Mouse (Mus musculus): ENCODE results near the gene Arhgef26.

Gene Arhgef26

DNA sequence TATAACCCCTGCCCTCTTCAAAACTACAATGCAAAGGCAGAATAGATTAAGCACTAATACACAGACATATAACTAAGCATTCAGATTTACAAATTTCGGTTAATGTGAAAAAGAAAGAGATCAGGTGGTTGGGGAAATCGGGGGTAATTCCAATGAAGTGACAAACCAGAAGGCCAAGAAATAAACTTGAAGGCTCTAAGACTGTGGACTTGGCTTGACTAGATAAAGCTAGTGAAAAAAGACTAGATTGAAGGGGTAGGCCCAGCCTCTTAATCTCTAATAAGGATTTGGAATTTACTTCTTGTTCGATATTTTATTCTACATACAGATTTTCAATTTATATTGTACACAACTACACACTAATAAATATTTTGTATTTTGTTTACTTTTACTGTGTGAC is at the start of gene Arhgef26:
Gene Arhgef26, plus strand, starts transcription at position 301 of the 400 bp plus-strand sequence.
- no peak for DNase-seq (ENCODE audit: low spot score in 2 of 2)

- no peak for DNase-seq (ENCODE audit: low spot score in 2 of 2)
Observed at GRCm38 (mm10) chr3:62310493-62310892, 27.7 kb upstream of the Arhgef26 start.

DNA sequence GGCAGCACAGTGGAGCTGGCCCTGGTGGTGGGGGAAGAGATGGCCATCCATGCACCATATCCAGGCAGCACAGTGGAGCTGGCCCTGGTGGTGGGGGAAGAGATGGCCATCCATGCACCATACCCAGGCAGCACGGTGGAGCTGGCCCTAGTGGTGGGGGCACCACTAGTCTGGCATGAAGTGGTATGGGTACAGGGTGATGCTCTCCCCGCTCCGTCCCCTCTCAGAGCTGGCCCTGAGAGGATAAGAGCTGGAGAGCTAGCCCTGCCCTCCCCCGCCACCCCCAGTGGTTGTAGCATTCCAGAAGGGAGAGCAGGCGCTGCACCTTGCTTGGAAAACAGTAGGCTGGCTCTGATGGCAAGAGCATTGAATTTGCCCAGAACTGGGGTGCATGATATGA is 26.9 kb upstream of the Arhgef26 start:
- no peak for DNase-seq (ENCODE audit: low spot score in 2 of 2)

DNA sequence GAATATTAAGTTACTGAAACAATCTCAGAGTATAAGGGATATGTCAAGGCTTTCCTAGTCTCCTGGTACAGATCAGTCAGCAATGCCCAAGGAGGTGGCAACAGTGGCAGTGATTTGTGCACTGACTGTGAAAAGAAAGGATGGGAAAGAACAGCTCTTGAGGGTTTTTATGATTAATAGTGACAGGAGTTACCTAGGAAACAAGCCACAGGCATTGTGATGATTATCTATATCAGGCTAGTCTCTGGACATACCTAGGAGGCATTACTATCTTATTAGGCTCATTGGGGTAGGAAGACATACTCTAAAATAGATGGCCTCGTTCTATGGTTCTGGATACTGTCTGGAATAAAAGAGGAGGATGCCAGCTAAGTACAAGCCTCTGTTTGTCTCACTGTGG is 13.4 kb upstream of the Arhgef26 start:
- no peak for DNase-seq (ENCODE audit: low spot score in 2 of 2)

- no peak for DNase-seq (ENCODE audit: low spot score in 2 of 2)
Observed at GRCm38 (mm10) chr3:62327903-62328302, 10.2 kb upstream of the Arhgef26 start.

DNA sequence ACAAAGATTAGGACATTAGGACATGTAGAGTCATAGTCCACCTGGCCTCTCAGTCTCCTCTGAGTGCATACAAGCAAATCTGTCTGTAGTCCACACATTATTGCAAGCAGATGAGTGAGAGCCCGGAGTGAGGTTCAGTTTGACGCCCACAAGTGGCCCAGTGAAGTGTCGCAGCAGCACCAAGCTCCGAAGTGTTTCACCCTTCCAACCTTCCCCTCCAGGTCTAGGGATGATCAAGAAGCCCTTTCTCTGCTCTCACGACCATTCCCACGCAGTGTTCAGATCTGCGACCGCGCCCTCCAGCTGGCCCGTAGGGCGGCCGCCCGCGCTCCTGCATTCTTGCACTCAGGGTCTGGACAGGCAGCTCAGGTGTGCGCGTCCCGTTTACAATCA is 313 bp downstream of the Arhgef26 start:
- DNase-seq (ENCODE audit: low spot score in 2 of 2) = no peak

- DNase-seq (ENCODE audit: low spot score in 2 of 2) = peak; percentile 54 to 66
Observed at GRCm38 (mm10) chr3:62338854-62339515, 841 bp downstream of the Arhgef26 start.

DNA sequence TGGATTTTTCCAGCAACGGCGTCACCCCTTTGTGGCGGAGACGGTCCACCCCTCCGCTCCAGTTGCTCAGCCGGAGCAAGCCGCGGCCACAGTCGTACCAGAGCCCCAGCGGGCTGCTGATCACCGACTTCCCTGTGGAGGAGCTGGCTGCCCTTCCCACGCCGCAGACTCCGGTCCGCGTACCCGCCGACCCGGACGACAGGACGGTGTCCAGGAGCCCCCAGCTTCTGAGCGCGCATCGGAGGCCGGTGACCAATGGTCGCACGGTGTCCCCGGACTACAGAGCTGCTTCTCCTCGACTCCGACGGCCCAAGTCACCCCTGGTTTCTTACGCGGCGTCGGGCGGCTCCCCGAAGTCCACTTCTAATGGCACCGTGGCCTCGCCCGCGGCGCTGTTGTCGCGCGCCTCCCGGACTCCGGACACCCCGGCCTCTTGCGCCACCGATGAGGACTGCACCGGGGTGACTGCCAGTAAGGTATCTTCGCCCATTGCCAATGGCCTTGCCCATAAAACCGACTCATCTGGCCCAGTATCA is 1.4 kb downstream of the Arhgef26 start:
- peak; percentile 43 to 63 for DNase-seq (ENCODE audit: low spot score in 2 of 2)

DNA sequence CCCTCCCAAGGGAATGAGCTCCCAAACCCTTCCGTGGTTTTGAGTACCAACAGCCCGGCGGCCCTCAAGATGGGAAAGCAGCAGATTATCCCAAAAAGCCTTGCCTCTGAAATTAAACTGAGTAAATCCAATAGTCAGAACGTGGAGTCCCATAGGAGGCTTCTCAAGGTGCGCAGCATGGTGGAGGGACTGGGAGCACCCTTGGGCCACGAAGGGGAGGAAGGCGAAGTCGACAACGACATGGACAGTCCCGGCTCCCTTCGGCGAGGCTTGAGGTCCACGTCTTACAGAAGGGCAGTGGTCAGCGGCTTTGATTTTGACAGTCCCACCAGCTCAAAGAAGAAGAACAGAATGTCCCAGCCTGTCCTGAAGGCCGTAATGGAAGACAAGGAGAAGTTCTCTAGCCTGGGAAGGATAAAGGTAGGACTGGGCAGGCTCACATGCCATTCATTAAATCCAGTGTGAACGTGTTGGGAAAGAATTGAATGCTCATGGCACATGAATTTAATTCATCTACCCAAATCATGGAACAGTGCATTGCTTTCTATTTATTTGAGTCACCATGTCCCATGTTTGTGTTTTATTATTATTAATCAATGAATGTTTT is 2.1 kb downstream of the Arhgef26 start:
- no peak for DNase-seq (ENCODE audit: low spot score in 2 of 2)

DNA sequence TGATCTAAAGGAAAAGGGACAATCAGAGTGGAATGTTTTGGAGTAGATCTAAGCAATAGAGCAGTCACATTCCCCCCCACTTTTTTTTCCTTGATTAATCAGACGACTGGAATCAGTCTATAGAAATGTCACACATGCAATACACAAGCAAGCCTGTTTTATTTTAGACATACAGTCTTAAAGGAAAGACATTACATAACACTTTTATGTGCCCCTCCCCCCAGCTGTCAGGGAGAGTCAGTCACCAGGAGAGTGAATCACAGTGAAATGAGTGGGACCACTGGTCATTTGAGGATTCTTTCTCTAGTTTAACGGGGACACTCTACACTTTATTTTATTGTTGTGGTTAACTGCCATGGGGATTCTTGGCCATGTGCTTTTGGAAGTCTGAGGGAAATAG is 2.7 kb downstream of the Arhgef26 start:
- DNase-seq (ENCODE audit: low spot score in 2 of 2) = no peak

GRCm38 (mm10) chr3:62341496-62342205 is 3.5 kb downstream of the Arhgef26 start:
- DNase-seq (ENCODE audit: low spot score in 2 of 2) = no peak

- DNase-seq (ENCODE audit: low spot score in 2 of 2) = no peak
Observed at GRCm38 (mm10) chr3:62348514-62349217, 10.5 kb downstream of the Arhgef26 start.

- DNase-seq (ENCODE audit: low spot score in 2 of 2) = no peak
Observed at GRCm38 (mm10) chr3:62349218-62349897, 11.2 kb downstream of the Arhgef26 start.

GRCm38 (mm10) chr3:62352071-62352470 is 13.9 kb downstream of the Arhgef26 start:
- no peak for DNase-seq (ENCODE audit: low spot score in 2 of 2)

DNA sequence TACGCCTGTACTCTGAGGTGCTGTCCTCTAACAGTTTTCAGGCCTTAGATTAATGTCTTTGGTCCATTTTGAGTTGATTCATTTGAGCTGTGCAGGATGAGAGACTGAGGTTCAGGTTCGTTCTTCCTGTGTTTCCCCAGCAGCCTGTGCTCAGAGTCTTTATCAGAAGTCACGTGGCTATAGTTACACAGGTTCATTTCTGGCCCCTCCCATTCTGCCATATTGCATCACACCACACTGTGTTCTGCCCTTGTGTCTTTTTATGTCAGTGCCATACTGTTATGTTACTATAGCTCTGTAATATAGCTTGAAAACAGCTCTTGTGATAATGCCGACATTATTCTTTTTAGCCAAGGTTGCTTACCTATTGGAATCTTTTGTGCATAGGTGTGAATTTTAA is 14.7 kb downstream of the Arhgef26 start:
- no peak for DNase-seq (ENCODE audit: low spot score in 2 of 2)

DNA sequence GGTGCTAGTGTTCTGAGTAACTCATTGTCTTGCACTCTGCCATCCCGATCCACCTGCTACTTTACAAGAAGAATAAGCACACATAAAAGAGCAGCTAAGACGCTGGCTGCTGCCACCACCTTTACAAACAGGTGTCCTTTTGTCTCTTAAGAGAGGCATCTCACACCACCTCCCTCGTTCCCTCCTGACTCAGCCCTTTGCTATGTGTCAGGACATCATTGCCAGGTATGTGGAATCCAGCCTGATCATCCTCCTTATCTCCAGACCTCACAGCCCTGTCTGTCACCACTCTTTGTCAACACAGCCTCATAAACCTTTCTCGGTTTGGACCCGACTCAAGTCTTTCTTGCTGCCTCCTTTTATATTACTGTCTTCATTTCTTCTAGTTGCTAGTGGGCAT is 29.7 kb downstream of the Arhgef26 start:
- DNase-seq (ENCODE audit: low spot score in 2 of 2) = no peak

GRCm38 (mm10) chr3:62372841-62373240 is 34.7 kb downstream of the Arhgef26 start:
- no peak for DNase-seq (ENCODE audit: low spot score in 2 of 2)

GRCm38 (mm10) chr3:62374346-62374745 is 36.2 kb downstream of the Arhgef26 start:
- DNase-seq (ENCODE audit: low spot score in 2 of 2) = no peak

DNA sequence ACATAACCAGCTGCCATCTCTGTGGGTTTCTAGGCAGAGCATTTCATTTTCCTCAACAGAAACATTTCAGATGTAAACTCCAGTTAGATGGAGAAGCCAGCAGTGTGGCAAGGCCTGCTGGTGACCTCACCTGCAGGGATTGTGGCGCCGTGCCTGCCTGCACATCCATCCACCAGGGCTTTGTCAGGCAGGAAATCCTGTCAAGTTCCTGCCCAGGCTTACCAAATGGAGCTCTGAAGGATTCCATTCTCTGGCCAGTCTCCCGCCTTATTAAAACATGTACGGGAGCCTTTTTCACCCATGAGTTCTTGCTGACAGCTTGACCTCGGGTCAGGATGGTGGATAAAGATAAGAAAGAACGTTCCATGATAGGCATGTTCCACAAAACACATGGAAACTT is 36.7 kb downstream of the Arhgef26 start:
- DNase-seq (ENCODE audit: low spot score in 2 of 2) = no peak

- DNase-seq (ENCODE audit: low spot score in 2 of 2) = no peak
Observed at GRCm38 (mm10) chr3:62376719-62377118, 38.6 kb downstream of the Arhgef26 start.

DNA sequence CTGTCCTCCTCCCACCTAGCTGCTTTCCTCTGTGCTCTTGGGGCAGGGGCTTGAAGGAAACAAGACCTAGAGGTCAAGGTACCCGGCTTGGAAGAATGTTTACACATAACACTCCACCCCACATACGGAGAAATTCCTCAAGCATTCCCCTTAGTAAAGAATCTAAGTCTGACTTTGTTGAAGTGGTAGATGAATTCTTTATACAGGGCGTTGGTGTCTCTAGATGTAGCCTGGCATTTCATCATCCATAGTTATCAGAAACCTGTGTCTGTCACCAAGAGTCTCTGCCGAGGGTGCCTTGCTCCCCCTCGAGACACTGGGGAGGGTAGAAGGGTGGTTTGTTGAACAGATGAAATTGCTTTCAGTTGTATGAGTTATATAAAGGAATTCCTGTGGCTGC is 41.8 kb downstream of the Arhgef26 start:
- no peak for DNase-seq (ENCODE audit: low spot score in 2 of 2)

DNA sequence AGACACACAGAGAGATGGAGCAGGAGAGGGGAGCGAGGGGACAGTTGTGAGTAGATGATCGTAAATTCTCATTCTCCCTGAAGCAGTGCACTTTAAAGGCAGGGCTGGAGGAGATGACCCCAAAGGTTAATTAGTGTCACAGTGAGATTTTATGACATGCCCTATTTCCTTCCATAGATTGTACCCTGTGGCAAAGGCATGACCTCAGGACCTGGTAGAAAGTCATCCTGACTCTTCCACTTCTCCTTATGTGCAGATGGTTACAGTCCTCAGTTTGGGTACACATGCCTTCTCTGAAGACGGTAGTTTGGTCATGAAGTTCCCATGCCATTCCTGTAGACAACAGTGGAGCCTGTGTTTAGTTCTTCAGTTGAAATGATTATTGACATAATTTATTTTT is 42.3 kb downstream of the Arhgef26 start:
- DNase-seq (ENCODE audit: low spot score in 2 of 2) = no peak
